Mouse (Mus musculus): ENCODE results near the gene Tbc1d20.
A peak's percentile ranks its signal among the peaks of the same experiment; 100 is the strongest.

Gene Tbc1d20

DNA sequence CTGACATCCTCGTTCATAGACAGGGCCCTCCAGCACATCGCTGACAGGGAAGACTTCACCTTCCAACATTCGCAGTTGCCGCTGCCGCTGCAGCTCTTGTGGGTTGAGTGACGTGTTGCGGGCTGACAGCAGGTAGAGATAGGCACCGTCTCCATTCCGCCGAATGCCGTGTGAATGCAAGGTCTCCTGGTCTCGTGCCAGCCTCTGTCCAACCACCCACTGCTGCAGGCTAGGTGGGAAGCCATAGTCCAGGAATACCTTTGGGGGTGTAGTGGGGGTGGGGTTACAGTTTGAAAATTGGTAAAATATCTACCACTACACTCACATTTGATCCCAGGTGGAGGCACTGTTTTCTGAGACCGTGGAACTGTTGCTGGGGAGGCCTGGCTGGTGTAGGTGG lies 32.5 kb downstream of the Tbc1d20 start:
- no peak for DNase-seq (ENCODE audit: low read depth, low spot score)

DNA sequence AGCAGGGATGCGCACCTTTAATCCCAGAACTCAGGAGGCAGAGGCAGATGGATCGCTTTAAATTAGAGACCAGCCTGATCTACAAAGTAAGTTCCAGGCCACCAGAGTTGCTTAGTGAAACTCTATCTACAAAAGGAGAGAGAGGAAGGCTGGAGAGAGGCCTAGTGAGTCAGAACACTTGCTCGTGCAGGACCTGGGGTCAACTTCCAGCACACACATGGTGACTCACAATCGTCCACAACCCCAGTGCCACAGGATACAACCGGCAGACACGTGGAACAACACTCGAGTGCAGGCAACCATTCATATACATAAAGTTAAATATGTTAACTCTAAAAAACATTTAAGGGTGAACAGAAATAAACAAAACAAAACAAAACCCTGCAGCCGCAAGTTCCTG lies 33.0 kb downstream of the Tbc1d20 start:
- no peak for DNase-seq (ENCODE audit: low read depth, low spot score)

DNA sequence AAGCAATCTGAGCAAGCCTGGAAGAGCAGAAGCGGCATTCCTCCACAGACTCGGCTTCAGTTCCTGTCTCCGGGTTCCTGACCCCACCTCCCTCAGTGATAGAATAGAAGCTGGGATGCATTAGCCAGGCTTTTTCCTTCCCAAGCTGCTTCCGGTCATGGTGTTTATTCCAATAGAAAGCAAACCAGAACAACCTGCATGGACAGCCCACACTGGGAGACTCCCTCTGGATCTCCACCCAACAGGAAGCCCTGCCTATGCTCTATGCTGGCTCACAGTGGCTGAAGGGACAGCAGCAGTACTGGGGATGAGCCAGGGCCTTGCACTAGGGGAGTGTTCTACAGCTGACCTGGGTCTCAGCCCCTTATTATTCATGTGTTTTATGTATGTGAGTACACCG lies 34.4 kb downstream of the Tbc1d20 start:
- DNase-seq (ENCODE audit: low read depth, low spot score), result no peak

DNA sequence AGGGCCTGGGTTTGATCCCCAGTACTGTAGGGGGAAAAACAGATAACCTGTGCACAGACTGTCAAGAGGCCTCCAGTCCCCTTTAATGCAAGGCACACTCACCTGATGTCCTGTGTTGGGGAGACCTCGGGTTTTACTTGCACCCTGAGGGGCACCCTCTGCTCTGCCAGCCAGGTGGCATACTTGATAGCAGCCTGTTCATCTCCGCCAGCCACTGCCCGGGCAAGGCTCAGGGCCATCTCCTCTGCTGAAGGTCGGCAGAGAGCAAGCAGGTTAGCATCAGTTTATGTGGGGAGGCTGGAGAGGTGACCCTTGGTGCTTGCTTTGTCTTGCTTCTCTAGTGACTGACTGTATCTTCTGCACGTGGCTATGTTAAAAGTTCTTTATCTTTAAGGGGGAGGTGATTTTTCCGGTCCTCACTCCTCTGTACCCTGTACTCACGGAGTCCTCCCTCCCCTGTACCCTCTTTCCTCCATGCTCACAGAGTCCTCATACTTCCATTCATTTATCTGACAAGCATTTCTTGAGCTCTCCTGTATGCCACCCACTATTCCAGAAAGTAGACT lies 37.3 kb downstream of the Tbc1d20 start:
- DNase-seq (ENCODE audit: low read depth, low spot score), result no peak

DNA sequence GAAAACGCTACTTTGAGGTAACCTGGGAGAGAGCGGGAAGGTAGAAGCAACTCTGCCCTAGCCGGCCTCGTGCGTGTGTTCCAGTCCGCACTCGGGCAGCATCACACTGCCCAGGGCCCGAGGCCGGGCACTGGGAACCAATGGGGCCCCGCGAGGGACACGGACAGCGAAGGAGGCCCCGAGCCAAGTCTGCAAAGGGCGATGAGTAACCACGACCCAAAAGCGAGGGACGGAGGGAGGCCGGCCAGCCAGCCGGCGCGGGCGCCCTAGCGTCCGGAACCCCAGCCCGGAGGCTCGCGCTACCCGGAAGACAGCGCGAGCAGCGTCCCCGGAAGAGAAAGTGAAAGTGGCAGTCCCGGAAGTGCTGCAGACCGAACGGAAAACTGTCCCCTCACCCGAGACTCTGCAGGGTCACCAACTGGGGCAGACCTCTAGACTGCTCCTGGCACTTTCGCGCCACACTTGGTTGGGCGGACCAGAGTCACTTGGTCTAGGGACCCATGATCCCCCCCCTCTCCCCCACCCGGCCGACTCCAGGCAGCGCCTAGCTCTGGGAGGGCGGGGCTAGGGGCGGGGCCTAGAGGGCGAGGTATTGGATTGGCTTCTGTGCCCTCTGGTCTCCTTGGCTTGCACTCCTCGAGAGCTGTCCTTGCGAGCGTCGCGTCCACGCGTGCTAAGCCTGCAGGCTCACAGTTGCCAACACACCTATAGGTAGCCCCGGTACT lies 38.6 kb downstream of the Tbc1d20 start, which contains the start of gene Rbck1:
Gene Rbck1, minus strand, starts transcription at position 553 of the 725 bp plus-strand sequence.
- DNase-seq (ENCODE audit: low read depth, low spot score), result peak; percentile 92

DNA sequence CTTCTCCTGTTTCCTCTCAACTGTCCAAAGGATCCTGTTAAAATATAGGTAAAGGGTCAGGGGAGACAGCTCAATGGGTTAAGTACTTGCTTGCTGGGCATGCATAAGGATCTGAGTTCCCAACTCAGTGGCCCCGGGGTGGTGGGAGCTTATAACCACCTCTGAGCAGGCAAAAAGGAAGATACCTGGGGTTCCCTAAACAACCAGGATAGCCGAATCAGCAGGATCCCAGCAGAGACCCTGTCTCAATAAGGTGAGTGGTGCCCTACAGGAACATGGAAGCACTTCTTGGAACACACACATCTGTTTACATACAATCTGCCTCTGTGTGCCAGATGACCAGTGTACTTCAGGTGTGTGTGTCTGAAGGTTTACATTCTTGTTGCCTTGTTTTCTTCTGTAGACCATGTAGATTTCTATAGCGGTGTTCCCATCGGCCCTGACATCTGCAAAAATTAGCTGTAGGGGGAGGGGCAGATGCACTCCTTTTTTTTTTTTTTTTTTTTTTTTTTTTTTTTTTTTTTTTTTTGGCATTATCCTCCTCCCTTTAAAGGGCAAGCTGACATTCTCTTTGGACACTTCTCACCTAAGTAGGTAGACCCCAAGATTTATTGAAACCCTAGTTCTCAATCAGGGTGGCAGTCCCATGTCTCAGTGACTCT lies 39.8 kb downstream of the Tbc1d20 start:
- DNase-seq (ENCODE audit: low read depth, low spot score), result no peak

DNA sequence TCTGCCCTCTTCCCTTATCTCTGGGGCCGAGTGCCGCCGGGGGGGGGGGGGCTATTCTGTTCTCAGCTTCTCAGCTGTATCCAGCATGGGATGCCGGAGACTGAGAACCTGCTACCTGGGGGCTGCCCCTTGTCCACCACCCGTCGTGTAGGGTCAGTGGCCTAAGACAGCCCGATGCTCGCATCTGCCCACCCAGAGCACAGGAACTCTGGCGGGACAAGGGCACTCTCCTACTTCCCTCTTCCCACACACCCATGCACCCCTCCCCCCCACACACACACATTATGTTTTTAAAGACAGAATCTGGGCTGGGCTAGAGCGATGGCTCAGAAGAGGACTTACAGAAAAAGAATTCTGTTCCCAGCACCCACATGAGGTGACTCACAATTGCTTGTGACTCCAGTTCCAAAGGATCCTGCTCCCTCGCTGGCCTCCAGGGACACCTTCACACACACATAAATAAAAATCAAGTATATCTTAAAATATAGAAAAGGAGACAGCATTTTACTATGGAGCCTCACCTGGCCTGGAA lies 41.7 kb downstream of the Tbc1d20 start:
- DNase-seq (ENCODE audit: low read depth, low spot score), result no peak

DNA sequence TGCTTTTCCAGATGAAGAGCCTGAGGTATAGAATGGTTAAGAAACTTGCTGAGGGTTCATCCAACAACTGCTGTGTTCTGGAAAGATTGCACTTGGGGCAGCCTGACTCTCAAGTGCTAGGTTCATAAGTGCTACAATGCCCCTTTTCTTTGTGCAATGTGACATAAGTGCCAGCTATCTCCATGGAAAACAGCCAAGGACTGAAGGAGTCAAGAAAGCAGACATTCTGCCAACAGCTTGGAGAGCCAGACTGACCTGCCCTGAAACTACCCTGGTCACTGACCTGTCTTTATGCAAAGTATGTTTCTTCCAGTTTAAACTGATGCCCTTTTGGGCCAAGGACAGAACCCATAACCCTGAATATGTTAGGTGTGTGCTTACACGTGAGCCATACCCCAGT lies 43.2 kb downstream of the Tbc1d20 start:
- DNase-seq (ENCODE audit: low read depth, low spot score), result no peak

DNA sequence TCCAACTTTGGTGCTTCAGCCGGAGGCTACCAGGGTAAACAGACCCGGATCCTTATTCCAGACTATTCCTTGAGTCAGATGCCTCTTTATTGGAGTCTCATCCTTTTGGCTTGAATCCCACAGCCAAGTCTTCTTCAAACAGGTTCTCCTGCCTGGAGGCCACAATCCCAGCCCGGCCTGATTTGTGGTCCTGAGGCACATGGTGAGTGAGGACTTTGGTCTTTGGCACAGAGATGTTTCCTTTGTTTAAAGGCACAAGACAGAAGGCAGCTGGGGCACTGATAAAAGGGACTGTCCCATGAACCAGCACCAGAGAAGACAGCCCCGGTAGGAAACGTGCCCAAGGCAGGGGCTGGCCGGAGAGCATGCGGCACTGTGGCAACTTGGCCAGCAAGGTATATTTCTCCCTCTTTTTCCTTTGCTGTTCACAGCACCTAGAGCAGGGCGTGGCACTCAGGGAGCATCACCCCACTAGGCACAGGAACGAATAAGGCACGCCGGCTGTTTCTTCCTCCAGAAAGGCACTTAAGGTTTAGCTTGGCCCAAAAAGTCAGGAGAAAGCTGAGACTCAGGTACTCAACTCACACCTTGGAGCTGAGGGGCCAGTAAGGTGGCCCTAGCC lies 44.1 kb downstream of the Tbc1d20 start:
- DNase-seq (ENCODE audit: low read depth, low spot score), result no peak

DNA sequence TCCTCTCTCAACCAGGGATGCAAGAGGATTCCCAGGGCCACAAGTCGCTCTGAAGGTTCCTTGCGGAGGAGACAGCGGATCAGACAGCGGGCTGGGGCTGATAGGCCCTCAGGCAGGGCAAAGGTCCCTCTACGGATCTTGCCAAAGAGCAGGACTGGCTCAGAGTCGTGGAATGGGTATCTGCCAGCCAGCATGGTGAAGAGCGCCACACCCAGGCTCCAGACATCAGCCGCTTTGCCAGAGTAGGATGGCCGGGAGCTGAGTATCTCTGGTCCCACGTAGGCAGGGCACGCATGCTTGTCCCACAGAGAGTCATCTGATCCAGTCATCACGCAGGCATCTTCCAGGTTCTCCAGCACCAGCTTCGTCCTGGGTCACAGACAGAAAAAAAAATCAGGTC lies 44.7 kb downstream of the Tbc1d20 start:
- no peak for DNase-seq (ENCODE audit: low read depth, low spot score)

DNA sequence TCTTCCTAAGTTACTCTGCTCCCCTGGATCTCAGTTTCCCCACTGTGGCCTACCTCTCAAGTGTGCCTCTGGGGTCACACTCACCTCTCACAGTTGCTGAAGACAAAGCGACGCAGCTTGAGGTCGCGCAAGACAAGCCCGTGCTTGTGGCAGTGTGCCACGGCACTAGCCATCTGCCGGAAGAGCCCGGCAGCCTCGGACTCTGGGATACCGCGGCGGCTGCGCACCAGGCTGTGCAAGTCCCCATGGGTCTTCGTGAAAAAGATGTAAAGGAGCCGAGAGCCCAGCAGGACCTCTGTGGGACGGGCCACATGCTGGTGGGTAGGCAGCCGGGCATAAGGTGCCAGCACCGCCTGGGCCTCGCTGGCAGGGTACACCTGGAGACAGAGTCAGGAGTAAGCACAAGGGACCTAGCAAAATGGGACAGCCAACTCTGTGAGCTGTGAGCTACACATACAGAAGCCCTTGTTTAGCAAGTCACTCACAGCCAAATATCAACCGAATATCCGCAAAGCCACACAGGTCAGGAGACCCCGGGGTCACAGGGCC lies 46.1 kb downstream of the Tbc1d20 start:
- no peak for DNase-seq (ENCODE audit: low read depth, low spot score)

DNA sequence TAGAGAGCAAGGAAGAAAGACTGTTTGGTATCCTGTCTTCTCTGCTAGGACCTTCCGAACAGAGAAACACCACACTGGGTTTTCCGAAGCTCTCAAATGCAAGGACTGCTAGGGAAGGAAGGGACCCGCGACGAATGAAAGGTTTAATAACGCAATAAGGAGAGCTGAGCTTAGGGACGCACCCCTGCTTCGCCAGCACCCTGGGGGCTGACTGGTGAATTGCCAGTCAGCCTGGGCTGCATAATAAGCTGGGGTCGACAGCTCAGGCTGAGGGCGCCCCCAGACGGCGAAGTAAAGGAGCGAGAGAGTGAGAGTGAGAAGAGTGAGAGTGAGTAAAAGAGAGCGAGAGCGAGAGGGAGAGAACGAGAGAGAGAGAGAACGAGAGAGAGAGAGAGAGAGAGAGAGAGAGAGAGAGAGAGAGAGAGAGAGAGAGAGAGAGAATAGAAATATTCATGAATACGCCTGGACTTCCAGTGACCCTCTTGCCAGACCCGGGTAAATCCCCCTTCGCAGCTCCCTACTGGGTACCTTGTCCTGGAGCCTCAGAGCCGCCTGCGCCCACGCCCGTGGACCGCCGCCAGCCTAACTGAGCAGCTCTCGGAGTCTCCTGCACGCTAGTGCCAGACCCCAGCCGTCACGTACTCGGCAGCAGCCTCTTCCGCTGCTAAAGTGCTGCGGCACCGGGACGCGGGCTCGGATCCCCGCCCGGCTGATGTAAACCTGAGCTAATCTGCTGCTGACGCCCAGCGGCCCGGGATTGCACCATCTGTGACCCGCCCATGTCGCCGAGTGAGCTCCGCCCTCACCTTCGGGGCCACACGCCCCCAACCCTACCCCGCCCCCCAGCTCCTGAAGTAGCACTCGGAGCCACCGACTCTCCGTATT lies 49.9 kb downstream of the Tbc1d20 start, which contains the start of gene Trib3:
Gene Trib3, minus strand, starts transcription at position 704 of the 885 bp plus-strand sequence.
- peak; percentile 46 for DNase-seq (ENCODE audit: low read depth, low spot score)

DNA sequence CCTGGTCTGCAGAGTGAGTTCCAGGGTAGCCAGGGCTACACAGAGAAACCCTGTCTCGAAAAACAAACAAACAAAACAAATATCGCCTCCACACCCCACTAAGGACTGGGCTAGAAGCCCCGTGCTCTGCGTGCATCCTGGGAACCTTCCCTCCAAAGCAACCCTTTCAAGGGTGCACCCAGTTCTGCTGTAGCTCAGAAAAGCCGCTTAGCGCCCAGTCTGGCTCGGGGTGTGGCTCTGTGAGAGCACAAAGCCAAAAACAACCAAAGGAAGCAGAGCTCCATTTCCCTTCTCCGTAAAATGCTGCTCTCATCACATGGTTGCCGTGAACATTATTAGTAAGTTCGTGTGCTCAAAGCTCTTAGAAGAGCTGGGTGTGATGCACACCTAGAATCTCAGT lies 50.7 kb downstream of the Tbc1d20 start:
- no peak for DNase-seq (ENCODE audit: low read depth, low spot score)

DNA sequence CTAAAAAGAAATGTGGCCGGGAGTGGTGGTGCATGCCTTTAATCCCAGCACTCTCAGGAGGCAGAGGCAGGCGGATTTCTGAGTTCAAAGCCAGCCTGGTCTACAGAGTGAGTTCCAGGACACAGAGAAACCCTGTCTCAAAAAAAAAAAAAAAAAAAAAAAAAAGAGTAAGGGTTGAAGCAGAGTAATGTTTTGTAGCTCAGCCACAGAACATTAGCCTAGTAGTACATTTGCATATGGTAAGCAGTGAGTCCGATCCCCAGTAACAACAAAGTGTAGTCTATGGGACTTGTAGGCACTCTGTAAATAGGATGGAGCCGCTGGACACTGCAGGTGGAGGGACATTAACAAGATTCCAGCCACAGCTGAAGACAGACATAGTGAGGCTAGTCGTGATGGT lies 51.3 kb downstream of the Tbc1d20 start:
- no peak for DNase-seq (ENCODE audit: low read depth, low spot score)

DNA sequence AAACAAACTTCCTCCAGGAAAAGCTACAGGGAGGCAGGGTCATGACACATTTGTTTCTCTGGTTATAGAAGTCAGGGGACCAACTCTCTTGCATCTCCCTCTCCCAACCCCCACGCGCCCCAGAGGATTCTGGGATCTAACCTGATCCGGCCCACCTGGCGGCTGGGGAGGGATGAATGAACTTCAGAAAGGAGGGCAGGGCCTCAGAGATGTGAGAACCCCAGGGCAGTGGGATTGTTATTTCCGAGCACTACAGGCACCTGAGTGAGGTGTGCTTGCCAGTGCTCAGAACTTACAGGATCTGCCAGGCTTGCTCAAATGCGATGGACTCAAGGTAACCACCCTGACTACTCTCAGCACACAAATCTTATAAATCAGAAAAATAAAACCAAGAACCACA lies 51.8 kb downstream of the Tbc1d20 start:
- no peak for DNase-seq (ENCODE audit: low read depth, low spot score)

DNA sequence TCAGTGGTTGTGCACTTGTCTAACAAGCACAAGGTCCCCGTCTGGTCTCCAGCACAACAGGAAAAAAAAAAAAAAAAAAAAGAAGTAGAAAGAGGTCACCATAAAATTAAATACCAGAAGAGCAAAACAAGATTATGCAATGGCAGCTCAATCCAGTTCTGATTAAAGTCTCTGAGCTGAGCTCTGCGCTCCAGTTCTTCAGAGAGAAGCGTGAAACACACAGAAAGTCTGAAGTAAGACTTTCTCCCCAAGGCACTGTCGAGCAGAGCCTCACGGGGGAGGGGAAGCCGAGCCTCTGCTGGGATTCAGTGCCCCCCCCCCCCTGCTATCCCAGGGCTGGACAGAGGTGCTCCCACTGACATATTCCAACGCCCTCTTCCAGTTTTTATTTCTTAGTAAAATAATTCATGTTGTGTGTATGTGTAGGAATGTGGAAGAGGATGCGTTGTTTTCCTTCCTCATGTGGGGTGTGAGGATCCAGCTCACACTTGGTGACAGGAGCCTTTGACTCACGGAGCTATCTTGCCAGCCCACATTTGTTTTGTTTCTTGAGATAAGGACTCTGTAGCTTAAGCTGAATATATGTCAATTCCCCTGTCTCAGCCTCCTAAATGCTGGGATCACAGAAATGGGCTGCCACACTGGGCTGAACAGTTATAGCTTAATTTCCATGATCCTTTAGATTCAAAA lies 53.3 kb downstream of the Tbc1d20 start:
- DNase-seq (ENCODE audit: low read depth, low spot score), result no peak

DNA sequence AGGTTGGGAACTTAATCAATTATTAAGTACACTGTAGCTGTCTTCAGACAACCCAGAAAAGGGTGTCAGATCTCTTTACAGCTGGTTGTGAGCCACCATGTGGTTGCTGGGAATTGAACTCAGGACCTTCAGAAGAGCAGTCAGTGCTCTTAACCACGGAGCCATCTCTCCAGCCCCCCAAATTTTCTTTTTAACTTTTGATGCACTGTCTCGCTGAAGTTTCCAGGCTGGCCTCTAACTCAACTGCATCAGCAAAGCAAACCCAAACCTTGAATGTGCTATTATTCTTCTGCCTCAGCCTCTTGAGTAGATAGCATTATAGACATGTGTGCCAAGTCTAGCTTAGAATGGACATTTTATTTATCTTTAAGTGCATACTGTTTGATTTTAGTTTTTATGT lies 54.1 kb downstream of the Tbc1d20 start:
- no peak for DNase-seq (ENCODE audit: low read depth, low spot score)

DNA sequence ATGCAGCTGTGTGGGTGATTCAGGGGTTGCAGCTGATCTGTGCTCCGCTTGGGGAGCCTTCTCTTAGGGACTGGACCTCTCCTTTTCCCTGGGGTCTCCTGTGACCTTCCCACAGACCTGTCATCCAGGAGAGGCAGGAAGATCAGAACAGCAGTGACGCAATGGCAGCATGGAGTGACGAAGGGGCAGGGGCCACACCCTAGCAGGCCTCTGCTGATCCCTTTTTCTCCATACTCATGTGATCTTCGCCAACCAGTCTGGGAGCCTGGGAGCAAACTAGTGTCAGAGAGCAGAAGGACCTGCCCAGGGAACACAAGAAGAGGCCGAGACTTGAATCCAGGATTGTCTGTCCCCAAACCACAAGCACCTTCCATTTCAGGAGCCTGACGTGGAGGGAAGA lies 55.6 kb downstream of the Tbc1d20 start:
- DNase-seq (ENCODE audit: low read depth, low spot score), result no peak

DNA sequence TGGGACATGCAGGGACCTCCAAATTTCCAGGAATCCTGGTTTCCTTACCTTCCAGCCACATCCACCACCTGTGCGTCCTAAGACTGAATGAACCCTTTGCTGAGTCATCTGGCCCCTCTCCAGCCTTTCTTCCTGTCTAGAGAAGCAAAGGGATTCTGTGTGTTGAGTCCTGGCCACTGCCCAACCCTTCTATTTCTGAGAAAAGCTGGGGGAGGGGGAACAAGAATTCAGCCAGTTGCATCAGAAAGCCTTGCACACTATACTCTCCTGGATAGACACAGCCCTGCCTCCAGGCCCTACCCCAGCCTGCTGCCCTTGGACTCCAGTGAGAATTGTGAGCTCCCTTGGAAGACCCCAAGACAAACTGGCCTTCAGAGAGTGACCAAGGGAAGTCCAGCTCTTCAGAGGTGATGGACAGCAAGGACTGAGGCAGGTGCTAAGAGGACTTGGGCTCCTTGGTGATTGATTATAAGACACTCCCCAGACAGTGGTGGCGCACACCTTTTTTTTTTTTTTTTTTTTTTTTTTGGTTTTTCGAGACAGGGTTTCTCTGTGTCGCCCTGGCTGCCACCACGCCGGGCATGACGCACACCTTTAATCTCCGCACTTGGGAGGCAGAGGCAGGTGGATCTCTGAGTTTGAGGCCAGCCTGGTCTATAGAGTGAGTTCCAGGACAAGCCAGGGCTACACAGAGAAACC lies 56.4 kb downstream of the Tbc1d20 start:
- no peak for DNase-seq (ENCODE audit: low read depth, low spot score)

DNA sequence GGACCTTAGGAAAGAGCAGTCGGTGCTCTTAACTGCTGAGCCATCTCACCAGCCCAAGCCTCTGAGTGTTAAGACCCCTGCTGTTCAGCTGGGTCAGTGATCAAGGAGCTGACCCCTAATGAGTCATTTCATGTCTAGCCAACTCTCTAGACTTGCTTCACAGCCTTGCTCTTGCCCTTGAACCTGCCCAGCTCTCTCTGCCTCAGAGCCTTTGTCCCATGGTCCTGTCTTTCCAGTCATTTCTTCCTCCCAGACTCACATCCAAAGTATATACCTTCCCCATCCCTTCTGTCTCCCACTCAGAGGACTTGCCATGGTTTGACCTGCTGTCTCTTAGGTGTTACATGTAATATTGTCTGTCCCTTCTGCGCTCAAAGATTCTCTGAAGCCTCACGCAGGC lies 63.6 kb downstream of the Tbc1d20 start:
- no peak for DNase-seq (ENCODE audit: low read depth, low spot score)
